Mouse (Mus musculus) gastrocnemius, postnatal 14 days (tissue): ENCODE measurements around the gene Efcab6. TPM values are rescaled to one million over a fixed set of nuclear protein-coding genes. Genes with fewer than 3 reads are reported as not detected.

Experiments used
- DNase-seq: peaks from one replicate; pipeline ENCODE4 v3.0.0; 2021; ENCODE audit warnings: mixed read lengths
- intact Hi-C: fragments of 180-260 bp; cut with DNase I; formaldehyde crosslinking; loops from one replicate; pipeline ENCODE4 v1.15.1; 2025; ENCODE audit warnings: low total_unique reads
- total RNA-seq, 2 experiments: library from RNA; stranded (reverse); gene quantifications; 2 replicates each; pipeline ENCODE4 v1.2.3; 2021

Gene Efcab6
- total RNA-seq, 2 experiments from 2014 or later = 2.7 to 4.0 TPM

GRCm38 (mm10) chr15:84070116-84070676, 5.0 kb upstream of the Efcab6 start:
- no peak for DNase-seq
- intact Hi-C loops = no loop called here

- no peak for DNase-seq
- intact Hi-C loops = no loop called here
Observed at GRCm38 (mm10) chr15:84069455-84070050, 4.4 kb upstream of the Efcab6 start.

GRCm38 (mm10) chr15:84065701-84066100, 522 bp upstream of the Efcab6 start:
- intact Hi-C loops = no loop called here

DNA sequence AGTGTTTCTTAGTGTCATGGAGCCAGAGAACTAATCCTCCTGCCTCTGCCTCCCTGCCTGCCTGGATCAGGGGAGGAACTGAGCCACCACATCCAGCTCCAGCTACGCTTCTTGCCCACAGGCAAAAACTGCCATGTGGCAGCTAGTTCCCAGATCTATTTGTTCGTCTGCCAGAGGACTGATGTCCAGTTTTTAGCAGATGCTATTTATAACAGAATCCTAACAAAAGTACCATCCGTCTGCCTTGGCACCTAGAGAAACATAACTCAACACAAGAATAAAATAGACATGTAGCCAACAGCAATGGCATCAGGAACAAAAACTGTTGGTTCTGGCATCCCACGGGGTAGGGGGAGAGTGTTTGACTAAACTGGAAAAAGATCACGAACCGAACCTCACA, 6.3 kb downstream of the Efcab6 start:
- DNase-seq = no peak
- intact Hi-C loops = no loop called here

More at GRCm38 (mm10) chr15:84065701-84066100, 522 bp upstream of the Efcab6 start:
- DNase-seq = no peak

DNA sequence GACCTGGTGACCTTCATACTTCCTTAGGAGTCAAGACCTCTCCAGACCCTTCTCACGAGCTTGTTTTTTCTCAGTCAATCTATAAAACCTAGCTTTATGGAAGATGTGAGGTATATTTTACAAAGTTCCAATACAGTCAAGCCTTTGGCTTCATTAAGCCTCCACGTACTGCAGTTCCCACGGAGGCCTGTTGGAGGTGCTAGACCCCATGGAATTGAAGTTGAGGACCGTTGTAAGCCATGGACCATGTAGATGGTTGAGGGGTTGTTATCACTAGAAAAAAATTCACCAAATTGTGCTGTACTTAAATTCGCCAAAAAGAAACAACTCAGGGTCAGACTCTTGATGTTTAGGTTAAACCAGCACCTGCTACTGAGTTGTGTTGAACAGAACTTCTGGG, 9.1 kb downstream of the Efcab6 start:
- DNase-seq = no peak
- intact Hi-C loops = no loop called here

GRCm38 (mm10) chr15:84053859-84054258, 11.3 kb downstream of the Efcab6 start:
- intact Hi-C loops = loop anchor here (2.0 to 5.0 kb wide), 2 partner anchors 197 to 292 kb away; no protein-coding TSS in a partner anchor
- DNase-seq = peak; percentile 69

DNA sequence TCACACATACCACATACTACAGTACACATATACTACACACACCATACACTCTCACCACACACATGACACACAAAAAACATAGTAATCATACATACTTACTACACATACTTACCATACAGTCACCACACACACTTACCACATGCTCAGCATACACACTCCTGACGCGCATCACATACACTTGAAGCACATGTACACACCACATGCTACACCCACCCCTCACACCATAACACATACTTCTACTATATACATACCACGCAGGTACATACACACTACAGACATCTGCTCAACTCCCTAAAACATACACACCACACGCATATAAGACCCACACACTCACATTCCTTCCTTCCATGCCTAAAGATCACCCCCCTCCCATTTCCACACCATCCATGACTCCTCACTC, 11.9 kb downstream of the Efcab6 start:
- DNase-seq = no peak
- intact Hi-C loops = loop anchor here (5.0 kb wide), 1 partner anchor 291 kb away; no protein-coding TSS in a partner anchor

GRCm38 (mm10) chr15:84052390-84052789, 12.8 kb downstream of the Efcab6 start:
- no peak for DNase-seq
- intact Hi-C loops = loop anchor here (5.0 kb wide), 1 partner anchor 290 kb away; no protein-coding TSS in a partner anchor

DNA sequence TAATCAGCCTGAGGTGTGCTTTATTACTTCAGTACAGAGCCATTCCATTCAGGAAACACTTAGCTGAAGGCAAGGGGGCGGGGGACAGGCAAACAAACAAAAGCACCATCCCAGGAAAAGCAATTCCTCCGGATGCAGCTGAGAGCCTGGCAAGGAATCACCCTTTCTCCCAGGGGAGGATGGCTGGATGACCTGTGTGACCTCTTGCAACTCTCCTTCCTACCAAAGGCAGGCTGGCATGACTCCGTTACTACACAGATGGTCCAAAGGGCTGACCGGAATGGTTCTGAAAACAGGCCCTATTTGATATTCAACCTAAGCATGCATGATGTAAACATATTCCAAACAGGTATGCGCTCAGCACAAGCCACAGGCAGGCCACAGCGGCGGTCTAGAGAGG, 15.6 kb downstream of the Efcab6 start:
- DNase-seq = peak; percentile 25
- intact Hi-C loops = loop anchor here (5.0 kb wide), 1 partner anchor 37 kb away; no protein-coding TSS in a partner anchor

- DNase-seq = no peak
- intact Hi-C loops = loop anchor here (5.0 kb wide), 1 partner anchor 33 kb away; no protein-coding TSS in a partner anchor
Observed at GRCm38 (mm10) chr15:84045562-84045961, 19.6 kb downstream of the Efcab6 start.

DNA sequence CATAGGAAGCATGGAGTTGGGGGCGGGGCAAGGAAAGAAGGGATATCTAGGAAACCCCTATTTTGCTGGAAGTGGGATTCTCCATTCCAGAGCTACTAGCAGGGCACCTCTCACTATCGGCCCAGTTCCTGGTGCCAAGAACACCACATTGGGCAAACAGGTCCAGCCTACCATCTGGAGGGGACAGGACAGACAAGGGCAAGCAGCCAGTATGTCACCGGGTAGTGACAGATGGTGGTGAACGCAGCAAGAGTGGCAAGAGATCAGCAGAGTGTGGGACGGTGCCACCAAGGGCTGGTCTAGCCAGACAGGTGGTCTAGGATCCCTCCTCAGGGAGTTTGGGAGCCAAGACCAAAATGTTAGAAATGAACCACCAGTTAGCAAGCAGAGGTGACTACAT, 28.1 kb downstream of the Efcab6 start:
- intact Hi-C loops = no loop called here
- DNase-seq = no peak

- DNase-seq = no peak
- intact Hi-C loops = no loop called here
Observed at GRCm38 (mm10) chr15:84025651-84026050, 39.5 kb downstream of the Efcab6 start.

DNA sequence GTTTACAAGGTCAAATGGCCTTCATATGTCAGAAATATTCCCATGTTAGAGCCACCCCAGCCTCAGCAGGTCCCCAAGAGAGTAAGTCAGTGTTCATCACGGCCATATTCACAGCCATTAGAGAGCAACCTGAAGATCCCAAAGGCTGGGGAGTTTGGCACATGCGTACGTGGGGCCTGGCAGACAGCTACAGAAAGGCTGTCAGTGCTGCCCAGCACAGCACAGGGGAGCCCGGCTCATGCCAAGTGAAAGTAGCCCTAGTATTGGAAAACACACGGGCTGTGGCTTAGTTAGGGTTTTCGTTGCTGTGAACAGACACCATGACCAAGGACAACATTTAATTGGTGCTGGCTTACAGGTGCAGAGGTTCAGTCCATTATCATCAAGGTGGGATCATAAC, 40.3 kb downstream of the Efcab6 start:
- intact Hi-C loops = no loop called here
- DNase-seq = no peak

GRCm38 (mm10) chr15:84009366-84010083, 55.7 kb downstream of the Efcab6 start:
- no peak for DNase-seq
- intact Hi-C loops = loop anchor here (5.0 kb wide), 1 partner anchor 38 kb away; no protein-coding TSS in a partner anchor

GRCm38 (mm10) chr15:84004306-84004705, 60.9 kb downstream of the Efcab6 start:
- DNase-seq = no peak
- intact Hi-C loops = no loop called here

DNA sequence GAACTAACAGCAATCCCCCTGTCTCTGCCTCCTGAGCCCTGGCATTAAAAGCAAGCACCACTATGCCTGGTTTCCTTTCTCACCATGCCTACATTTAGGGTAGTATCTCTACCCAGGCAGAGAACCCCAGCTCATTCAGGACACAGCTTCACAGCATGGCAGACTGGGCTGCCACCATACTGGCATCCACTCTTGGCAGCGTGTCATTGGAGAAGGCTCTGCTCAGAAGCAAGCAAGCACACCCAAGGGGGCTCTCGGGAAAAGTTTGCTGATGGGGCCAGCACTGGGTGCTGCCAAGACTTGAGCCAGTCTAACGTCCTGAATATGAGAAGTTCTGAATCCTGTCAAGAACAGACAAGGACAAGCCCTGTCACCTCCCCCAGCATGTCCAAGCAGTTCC, 66.1 kb downstream of the Efcab6 start:
- no peak for DNase-seq
- intact Hi-C loops = loop anchor here (5.0 kb wide), 1 partner anchor 142 kb away; no protein-coding TSS in a partner anchor

- DNase-seq = no peak
- intact Hi-C loops = loop anchor here (5.0 kb wide), 1 partner anchor 141 kb away; no protein-coding TSS in a partner anchor
Observed at GRCm38 (mm10) chr15:83998586-83998985, 66.6 kb downstream of the Efcab6 start.

DNA sequence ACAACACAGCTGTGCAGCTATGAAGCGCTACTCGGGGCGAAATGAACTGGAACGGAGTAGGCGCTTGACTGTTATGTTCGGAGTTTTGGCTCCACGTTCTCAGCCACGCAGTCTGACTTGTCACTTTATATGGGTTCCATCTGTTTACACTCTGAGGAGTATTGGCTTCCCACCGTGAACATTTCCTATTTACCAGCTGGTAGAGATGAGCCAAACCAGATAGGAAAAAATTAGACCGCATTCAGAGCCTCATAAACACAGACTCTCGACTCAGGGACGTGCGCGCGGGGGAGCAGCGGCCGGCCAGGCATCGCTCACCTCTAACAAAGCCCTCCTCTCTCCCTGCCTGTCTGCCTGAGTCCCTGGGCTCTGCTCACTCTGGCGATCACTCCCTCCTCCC, 67.1 kb downstream of the Efcab6 start:
- intact Hi-C loops = loop anchor here (5.0 kb wide), 1 partner anchor 141 kb away; no protein-coding TSS in a partner anchor
- DNase-seq = no peak

GRCm38 (mm10) chr15:83997550-83997949, 67.6 kb downstream of the Efcab6 start:
- intact Hi-C loops = loop anchor here (5.0 kb wide), 1 partner anchor 140 kb away; no protein-coding TSS in a partner anchor
- no peak for DNase-seq

GRCm38 (mm10) chr15:83996864-83997263, 68.3 kb downstream of the Efcab6 start:
- intact Hi-C loops = loop anchor here (5.0 kb wide), 1 partner anchor 140 kb away; no protein-coding TSS in a partner anchor
- no peak for DNase-seq
